Mouse (Mus musculus) heart, embryonic 15.5 days (tissue): Measurements from ENCODE around the gene Brd2. TPM values are rescaled to one million over a fixed set of nuclear protein-coding genes. Genes with fewer than 3 reads are reported as not detected.

Experiments used
- ATAC-seq: fragments of 200-750 bp; cut with Nextera tagmentation; replicated peaks from 2 replicates; pipeline ENCODE4 v1.8.0; 2017; ENCODE audit warnings: low read depth, moderate TSS enrichment; ENCODE audit not compliant: insufficient number of reproducible peaks, insufficient read depth, low FRiP score
- H3K27ac ChIP-seq: fragments of 300-500 bp; sonication (generic); 2 replicates; pipeline ENCODE4 v1.5.1; 2015; ENCODE audit warnings: mild to moderate bottlenecking, inconsistent platforms
- H3K27me3 ChIP-seq: fragments of 300-500 bp; sonication (generic); 2 replicates; pipeline ENCODE4 v1.6.1; 2015; ENCODE audit warnings: inconsistent platforms
- H3K36me3 ChIP-seq: fragments of 300-500 bp; sonication (generic); 2 replicates; pipeline ENCODE4 v1.6.1; 2015; ENCODE audit warnings: mild to moderate bottlenecking, inconsistent platforms
- H3K4me1 ChIP-seq: fragments of 300-500 bp; sonication (generic); replicated peaks from 2 replicates; pipeline ENCODE4 v1.6.1; 2015; ENCODE audit warnings: inconsistent platforms
- H3K4me2 ChIP-seq: fragments of 300-500 bp; sonication (generic); 2 replicates; pipeline ENCODE4 v1.6.1; 2015; ENCODE audit warnings: inconsistent platforms, mild to moderate bottlenecking, moderate library complexity
- H3K4me3 ChIP-seq: fragments of 300-500 bp; sonication (generic); 2 replicates; pipeline ENCODE4 v1.5.1; 2015; ENCODE audit warnings: mild to moderate bottlenecking, inconsistent platforms
- H3K9ac ChIP-seq: fragments of 300-500 bp; sonication (generic); 2 replicates; pipeline ENCODE4 v1.6.1; 2015; ENCODE audit warnings: mild to moderate bottlenecking, inconsistent platforms
- H3K9me3 ChIP-seq: fragments of 300-500 bp; sonication (generic); replicated peaks from 2 replicates; pipeline ENCODE4 v1.6.1; 2016; ENCODE audit warnings: inconsistent platforms
- WGBS: fragments of 180-500 bp; shearing (Covaris S2); methylation state at CpG from one replicate; pipeline ENCODE4 v1.1.7; 2015; ENCODE audit warnings: mixed read lengths; 5-methylcytosine and 5-hydroxymethylcytosine counted together
- polyA plus RNA-seq: library from polyadenylated mRNA; unstranded; fragments of >200 nt; fragmentation: Nextera tagmentation; extraction: Ambion mirVana; gene quantifications from 2 replicates; pipeline ENCODE4 v1.2.1, GENCODE M21; 2015

The Brd2 gene
- polyA plus RNA-seq, 1 experiment from 2014 or later = 59.0 TPM

GRCm38 (mm10) chr17:34109806-34110195 is 12.6 kb downstream of the Brd2 start:
- no peak; the same call in 1 of the 2 replicates for ATAC-seq
- Histone ChIP-seq H3K27ac (0 out of 2 replicates have a peak overlapping the region, but pooled peaks have one; percentile 43), H3K4me2 (no peak overlapping the region), H3K36me3 (peaks cover 47% of the 10 kb centered on the region), H3K4me3 (no peak overlapping the region), H3K27me3 (no peaks in the 10 kb centered on the region), H3K9ac (no peak overlapping the region), H3K4me1 (peaks cover 10% of the 10 kb centered on the region), H3K9me3 (no peaks in the 10 kb centered on the region)
- 60% methylated on average over 3 of the region's 3 CpGs for WGBS

- H3K4me2 ChIP-seq = no peak overlapping the region
- 73% methylated on average over 14 of the region's 14 CpGs for WGBS
- H3K27me3 ChIP-seq = no peaks in the 10 kb centered on the region
- H3K4me3 ChIP-seq = no peak overlapping the region
- ATAC-seq = no peak
- H3K4me1 ChIP-seq = peaks cover 6% of the 10 kb centered on the region; the same call in 1 of the 2 replicates
- 0 out of 2 replicates have a peak overlapping the region, but pooled peaks have one; percentile 43 for H3K27ac ChIP-seq
- no peak overlapping the region for H3K9ac ChIP-seq
- no peaks in the 10 kb centered on the region for H3K9me3 ChIP-seq
- peaks cover 41% of the 10 kb centered on the region for H3K36me3 ChIP-seq
These were observed 13.2 kb downstream of the Brd2 start for GRCm38 (mm10) chr17:34109038-34109805.

DNA sequence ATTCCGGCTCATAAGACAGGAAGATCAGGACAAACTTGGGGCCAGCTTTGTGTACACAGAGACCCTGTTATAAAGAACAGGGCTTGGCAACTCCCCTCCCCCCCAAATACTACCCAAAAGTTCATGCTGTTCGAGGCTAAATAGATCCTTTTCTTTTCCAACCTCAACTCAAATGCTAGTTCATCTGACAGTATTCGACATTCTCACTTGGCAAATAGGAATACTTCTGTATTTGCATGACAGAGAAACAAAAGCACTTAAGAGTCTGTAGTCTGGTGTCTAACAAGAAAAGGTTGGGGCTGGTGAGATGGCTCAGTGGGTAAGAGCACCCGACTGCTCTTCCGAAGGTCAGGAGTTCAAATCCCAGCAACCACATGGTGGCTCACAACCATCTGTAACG is 14.0 kb downstream of the Brd2 start:
- H3K27me3 ChIP-seq = no peaks in the 10 kb centered on the region
- H3K9me3 ChIP-seq = no peaks in the 10 kb centered on the region
- H3K4me1 ChIP-seq = peaks cover 5% of the 10 kb centered on the region; the same call in 1 of the 2 replicates
- no peak overlapping the region for H3K27ac ChIP-seq
- no peak for ATAC-seq
- 86% methylated on average over 5 of the region's 6 CpGs for WGBS
- H3K4me3 ChIP-seq = no peak overlapping the region
- H3K4me2 ChIP-seq = no peak overlapping the region
- no peak overlapping the region for H3K9ac ChIP-seq
- H3K36me3 ChIP-seq = peaks cover 34% of the 10 kb centered on the region

GRCm38 (mm10) chr17:34107109-34107867 is 15.1 kb downstream of the Brd2 start:
- Histone ChIP-seq H3K4me2 (no peak overlapping the region), H3K27me3 (no peaks in the 10 kb centered on the region), H3K4me3 (no peak overlapping the region), H3K4me1 (peaks cover 5% of the 10 kb centered on the region; the same call in 1 of the 2 replicates), H3K36me3 (peaks cover 22% of the 10 kb centered on the region), H3K9me3 (no peaks in the 10 kb centered on the region), H3K27ac (no peak overlapping the region), H3K9ac (no peak overlapping the region)
- WGBS = 78% methylated on average over 7 of the region's 7 CpGs
- no peak for ATAC-seq

DNA sequence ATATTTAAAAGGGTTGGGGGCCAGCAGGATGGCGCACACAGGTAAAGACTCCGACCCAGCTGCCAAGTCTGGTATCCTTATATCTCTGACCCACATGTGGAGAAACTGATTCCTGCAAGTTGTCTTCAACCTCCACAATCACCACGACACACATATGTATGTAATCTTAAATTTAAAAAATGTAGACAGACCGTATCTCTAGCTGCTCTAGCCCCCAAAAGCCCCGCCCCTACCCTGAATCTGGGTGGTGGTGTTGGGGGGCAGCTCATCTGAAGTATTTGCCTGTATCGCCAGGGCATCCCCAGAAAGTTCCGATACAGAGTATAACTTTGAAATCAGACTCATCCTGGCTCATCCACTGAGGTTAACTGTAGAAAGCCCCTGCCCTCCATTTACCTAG is 15.9 kb downstream of the Brd2 start:
- Histone ChIP-seq H3K9ac (no peak overlapping the region), H3K4me3 (no peak overlapping the region), H3K4me1 (peaks cover 8% of the 10 kb centered on the region), H3K9me3 (no peaks in the 10 kb centered on the region), H3K27me3 (no peaks in the 10 kb centered on the region), H3K4me2 (no peak overlapping the region), H3K36me3 (peaks cover 14% of the 10 kb centered on the region), H3K27ac (no peak overlapping the region)
- WGBS = 83% methylated on average over 7 of the region's 7 CpGs
- no peak for ATAC-seq

GRCm38 (mm10) chr17:34104804-34105203 is 17.6 kb downstream of the Brd2 start:
- WGBS = 81% methylated on average over 9 of the region's 9 CpGs
- Histone ChIP-seq H3K36me3 (no peaks in the 10 kb centered on the region), H3K4me3 (no peak overlapping the region), H3K27ac (no peak overlapping the region), H3K4me1 (peaks cover 3% of the 10 kb centered on the region; the same call in 1 of the 2 replicates), H3K9me3 (no peaks in the 10 kb centered on the region), H3K27me3 (no peaks in the 10 kb centered on the region), H3K9ac (no peak overlapping the region), H3K4me2 (no peak overlapping the region)
- ATAC-seq = no peak

GRCm38 (mm10) chr17:34102831-34103230 is 19.6 kb downstream of the Brd2 start:
- no peak for ATAC-seq
- no peak overlapping the region for H3K4me3 ChIP-seq
- no peaks in the 10 kb centered on the region for H3K36me3 ChIP-seq
- no peak overlapping the region for H3K9ac ChIP-seq
- no peaks in the 10 kb centered on the region for H3K9me3 ChIP-seq
- H3K4me1 ChIP-seq = peaks cover 8% of the 10 kb centered on the region; the same call in 1 of the 2 replicates
- H3K4me2 ChIP-seq = no peak overlapping the region
- no peak overlapping the region for H3K27ac ChIP-seq
- H3K27me3 ChIP-seq = no peaks in the 10 kb centered on the region
- 65% methylated on average over 6 of the region's 6 CpGs for WGBS

- peak; percentile 75 for ATAC-seq
These were observed 20.8 kb downstream of the Brd2 start for GRCm38 (mm10) chr17:34101604-34102032.

DNA sequence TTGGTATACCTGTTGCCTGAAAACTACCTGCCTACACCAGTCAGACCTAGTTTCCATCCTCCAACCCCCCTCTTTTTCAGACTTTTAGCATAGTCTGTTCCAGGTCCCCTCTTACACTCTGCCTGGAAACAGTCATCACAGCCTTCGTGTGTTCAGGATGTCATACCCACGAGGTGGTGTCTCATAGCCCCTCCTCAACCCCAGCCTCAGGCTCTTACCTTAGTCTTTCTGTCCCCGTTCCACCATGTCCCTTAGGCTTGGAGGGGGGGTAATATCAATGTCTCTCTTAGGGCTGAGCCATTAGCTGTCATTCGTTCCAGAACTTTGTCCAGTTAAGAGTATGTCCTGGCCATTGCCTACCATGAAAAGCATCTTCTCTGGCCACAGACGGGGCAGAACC is 21.2 kb downstream of the Brd2 start:
- Histone ChIP-seq H3K4me1 (peaks cover 8% of the 10 kb centered on the region; the same call in 1 of the 2 replicates), H3K27me3 (no peaks in the 10 kb centered on the region), H3K9ac (no peak overlapping the region), H3K27ac (no peak overlapping the region), H3K4me3 (no peak overlapping the region), H3K4me2 (no peak overlapping the region), H3K36me3 (no peaks in the 10 kb centered on the region), H3K9me3 (no peaks in the 10 kb centered on the region)
- no peak for ATAC-seq
- WGBS = 23% methylated on average over 5 of the region's 5 CpGs

More at GRCm38 (mm10) chr17:34101604-34102032, 20.8 kb downstream of the Brd2 start:
- Histone ChIP-seq H3K27ac (peak overlapping the region; percentile 38; the same call in 1 of the 2 replicates), H3K27me3 (no peaks in the 10 kb centered on the region), H3K4me1 (peaks cover 8% of the 10 kb centered on the region; the same call in 1 of the 2 replicates), H3K9me3 (no peaks in the 10 kb centered on the region), H3K36me3 (no peaks in the 10 kb centered on the region), H3K9ac (0 out of 2 replicates have a peak overlapping the region, but pooled peaks have one; percentile 44), H3K4me3 (peak overlapping the region; percentile 30), H3K4me2 (peak overlapping the region; percentile 58)
- 4% methylated on average over 12 of the region's 12 CpGs for WGBS

GRCm38 (mm10) chr17:34099531-34099930 is 22.9 kb downstream of the Brd2 start:
- 57% methylated on average over 5 of the region's 5 CpGs for WGBS
- Histone ChIP-seq H3K27ac (no peak overlapping the region), H3K4me2 (no peak overlapping the region), H3K36me3 (no peaks in the 10 kb centered on the region), H3K4me1 (peaks cover 8% of the 10 kb centered on the region; the same call in 1 of the 2 replicates), H3K27me3 (no peaks in the 10 kb centered on the region), H3K9ac (no peak overlapping the region), H3K9me3 (no peaks in the 10 kb centered on the region), H3K4me3 (no peak overlapping the region)
- ATAC-seq = no peak

GRCm38 (mm10) chr17:34098709-34099479 is 23.5 kb downstream of the Brd2 start:
- WGBS = 34% methylated on average over 10 of the region's 10 CpGs

More at GRCm38 (mm10) chr17:34098709-34099479, 23.5 kb downstream of the Brd2 start:
- no peaks in the 10 kb centered on the region for H3K27me3 ChIP-seq
- no peaks in the 10 kb centered on the region for H3K9me3 ChIP-seq
- H3K4me3 ChIP-seq = no peak overlapping the region
- H3K36me3 ChIP-seq = no peaks in the 10 kb centered on the region
- peaks cover 8% of the 10 kb centered on the region; the same call in 1 of the 2 replicates for H3K4me1 ChIP-seq
- no peak overlapping the region for H3K27ac ChIP-seq
- no peak overlapping the region for H3K9ac ChIP-seq
- ATAC-seq = no peak
- H3K4me2 ChIP-seq = no peak overlapping the region
